Comparison of ENCODE assay signal across 11 mouse cellular contexts in genomic region chr17:28511616-28512541, GRCm38 (mm10). TPM values are rescaled to one million over a fixed set of nuclear protein-coding genes. Genes with fewer than 3 reads are reported as not detected.
DNase-seq lines count a peak whose midpoint lies in the region; ATAC-seq lines count a peak whose summit lies in the region.
"Had no signal": no experiment of that assay in that cellular context is flagged by ENCODE, and none has a peak within 500 bp of the region (broad histone marks: within the 10 kb centered on the region; RNA-seq: fewer than 3 reads in every experiment).

No protein-coding gene starts in this region.

- H3K9ac ChIP-seq in forebrain, embryonic 12.5 days = no peak overlapping the region
- no peak overlapping the region for H3K9ac ChIP-seq in forebrain, embryonic 16.5 days (replicated peaks; ENCODE audit: low read depth, low read length)
- no peak overlapping the region for H3K9ac ChIP-seq in limb, embryonic 12.5 days (replicated peaks)
- no peak overlapping the region for H3K9ac ChIP-seq in intestine, embryonic 15.5 days
- H3K9ac ChIP-seq: forebrain, embryonic 15.5 days had no signal

- no peak overlapping the region for H3K27ac ChIP-seq in forebrain, embryonic 12.5 days
- H3K27ac ChIP-seq in forebrain, embryonic 16.5 days (ENCODE audit: low read length) = no peak overlapping the region
- H3K27ac ChIP-seq in limb, embryonic 12.5 days = no peak overlapping the region
- no peak overlapping the region for H3K27ac ChIP-seq in limb, embryonic 10.5 days
- H3K27ac ChIP-seq in intestine, embryonic 15.5 days = peak overlapping the region; percentile 78
- H3K27ac ChIP-seq: forebrain, embryonic 15.5 days had no signal

- no peak overlapping the region for H3K4me3 ChIP-seq in forebrain, embryonic 12.5 days (replicated peaks)
- H3K4me3 ChIP-seq in forebrain, embryonic 16.5 days (replicated peaks; ENCODE audit: low read length) = no peak overlapping the region
- H3K4me3 ChIP-seq in limb, embryonic 12.5 days (replicated peaks) = no peak overlapping the region
- H3K4me3 ChIP-seq in limb, embryonic 10.5 days = no peak overlapping the region
- no peak overlapping the region for H3K4me3 ChIP-seq in intestine, embryonic 15.5 days (replicated peaks)
- H3K4me3 ChIP-seq: forebrain, embryonic 15.5 days had no signal

- 38% methylated on average over 9 of the region's 9 CpGs for WGBS in forebrain, embryonic 12.5 days
- 37% methylated on average over 9 of the region's 9 CpGs for WGBS in forebrain, embryonic 16.5 days
- WGBS in limb, embryonic 12.5 days = 35% methylated on average over 9 of the region's 9 CpGs
- WGBS in limb, embryonic 10.5 days = 33% methylated on average over 9 of the region's 9 CpGs
- WGBS in intestine, embryonic 15.5 days = 36% methylated on average over 9 of the region's 9 CpGs

- H3K36me3 ChIP-seq in forebrain, embryonic 12.5 days (replicated peaks) = no peaks in the 10 kb centered on the region
- no peaks in the 10 kb centered on the region for H3K36me3 ChIP-seq in forebrain, embryonic 16.5 days (ENCODE audit: control insufficient read depth, insufficient read depth)
- H3K36me3 ChIP-seq in limb, embryonic 12.5 days = no peaks in the 10 kb centered on the region
- no peaks in the 10 kb centered on the region for H3K36me3 ChIP-seq in limb, embryonic 10.5 days
- H3K36me3 ChIP-seq in intestine, embryonic 15.5 days = no peaks in the 10 kb centered on the region
- H3K36me3 ChIP-seq: forebrain, embryonic 15.5 days had no signal

- H3K4me2 ChIP-seq in forebrain, embryonic 12.5 days = peak overlapping the region; percentile 39; the same call in 1 of the 2 replicates
- H3K4me2 ChIP-seq in forebrain, embryonic 16.5 days (ENCODE audit: low read length) = no peak overlapping the region
- H3K4me2 ChIP-seq in limb, embryonic 12.5 days = peak overlapping the region; percentile 56; the same call in 1 of the 2 replicates
- 0 out of 2 replicates have a peak overlapping the region, but pooled peaks have one; percentile 1 for H3K4me2 ChIP-seq in intestine, embryonic 15.5 days (replicated peaks)
- H3K4me2 ChIP-seq: forebrain, embryonic 15.5 days had no signal

- no peak for DNase-seq in limb, embryonic 10.5 days (ENCODE audit: low spot score)
- DNase-seq in CD4-positive helper T cell, adult 2 months (ENCODE audit: low read depth, low spot score) = peak; percentile 38
- no peak for DNase-seq in urinary bladder, adult 2 months (ENCODE audit: low spot score)
- no peak for DNase-seq in natural killer cell, adult 2 months (ENCODE audit: low spot score in 2 of 2)
- DNase-seq: cerebellum, adult 9-10 months had no signal

- H3K27me3 ChIP-seq in forebrain, embryonic 12.5 days = peaks cover 39% of the 10 kb centered on the region
- peaks cover 3% of the 10 kb centered on the region; the same call in 1 of the 2 replicates for H3K27me3 ChIP-seq in forebrain, embryonic 16.5 days (replicated peaks; ENCODE audit: control insufficient read depth, insufficient read depth, low read length)
- H3K27me3 ChIP-seq in limb, embryonic 12.5 days = peaks cover 30% of the 10 kb centered on the region
- H3K27me3 ChIP-seq in limb, embryonic 10.5 days (ENCODE audit: low read depth, poor library complexity, severe bottlenecking) = peaks cover 49% of the 10 kb centered on the region
- no peaks in the 10 kb centered on the region for H3K27me3 ChIP-seq in intestine, embryonic 15.5 days (replicated peaks)

- H3K4me1 ChIP-seq in forebrain, embryonic 12.5 days = peaks cover 21% of the 10 kb centered on the region
- peaks cover 5% of the 10 kb centered on the region; the same call in 1 of the 2 replicates for H3K4me1 ChIP-seq in forebrain, embryonic 16.5 days (replicated peaks; ENCODE audit: control insufficient read depth, insufficient read depth, low read length)
- H3K4me1 ChIP-seq in limb, embryonic 12.5 days (replicated peaks) = peaks cover 30% of the 10 kb centered on the region
- H3K4me1 ChIP-seq in limb, embryonic 10.5 days = peaks cover 41% of the 10 kb centered on the region
- H3K4me1 ChIP-seq in intestine, embryonic 15.5 days (replicated peaks) = peaks cover 43% of the 10 kb centered on the region

- no peak for ATAC-seq in forebrain, embryonic 12.5 days (ENCODE audit: low FRiP score)
- ATAC-seq in forebrain, embryonic 16.5 days = no peak
- no peak for ATAC-seq in limb, embryonic 12.5 days (ENCODE audit: insufficient number of reproducible peaks, insufficient read depth, low FRiP score, low TSS enrichment, low read depth)
- ATAC-seq in intestine, embryonic 15.5 days = no peak
- ATAC-seq: forebrain, embryonic 15.5 days had no signal

- H3K9me3 ChIP-seq in forebrain, embryonic 12.5 days = no peaks in the 10 kb centered on the region
- no peaks in the 10 kb centered on the region for H3K9me3 ChIP-seq in forebrain, embryonic 16.5 days (ENCODE audit: control insufficient read depth, low read length)
- H3K9me3 ChIP-seq in limb, embryonic 12.5 days = no peaks in the 10 kb centered on the region
- H3K9me3 ChIP-seq in limb, embryonic 10.5 days (replicated peaks) = no peaks in the 10 kb centered on the region
- H3K9me3 ChIP-seq in intestine, embryonic 15.5 days = no peaks in the 10 kb centered on the region
- H3K9me3 ChIP-seq: forebrain, embryonic 15.5 days had no signal

RNA-seq across cellular contexts. Expression of gene Fkbp5, which starts 5.4 kb away (rescaled TPM):
- polyA plus RNA-seq in forebrain, embryonic 12.5 days (2016; fragmentation: Nextera tagmentation; extraction: Ambion mirVana) = 34.9 and 37.4 TPM in 2 replicates
- polyA plus RNA-seq in forebrain, embryonic 16.5 days (2015; fragmentation: Nextera tagmentation; extraction: Ambion mirVana) = 39.3 and 41.7 TPM in 2 replicates
- polyA plus RNA-seq in limb, embryonic 12.5 days (2016; fragmentation: Nextera tagmentation; extraction: Ambion mirVana) = 36.2 and 42.4 TPM in 2 replicates
- polyA plus RNA-seq in limb, embryonic 10.5 days (2016; fragmentation: Nextera tagmentation; extraction: Ambion mirVana) = 32.5 and 32.6 TPM in 2 replicates
- 25.9 and 26.6 TPM in 2 replicates for polyA plus RNA-seq in intestine, embryonic 15.5 days (2015; fragmentation: Nextera tagmentation; extraction: Ambion mirVana)
- polyA plus RNA-seq in urinary bladder, adult 2 months (2012; rRNA removed) = 13.5 and 22.6 TPM in 2 replicates

RNA-seq across cellular contexts. Expression of gene Armc12, which starts 18.7 kb away (rescaled TPM):
- not detected in 2 replicates for polyA plus RNA-seq in forebrain, embryonic 12.5 days (2016; fragmentation: Nextera tagmentation; extraction: Ambion mirVana)
- not detected in 2 replicates for polyA plus RNA-seq in forebrain, embryonic 16.5 days (2015; fragmentation: Nextera tagmentation; extraction: Ambion mirVana)
- polyA plus RNA-seq in limb, embryonic 12.5 days (2016; fragmentation: Nextera tagmentation; extraction: Ambion mirVana) = not detected in 2 replicates
- not detected in 2 replicates for polyA plus RNA-seq in limb, embryonic 10.5 days (2016; fragmentation: Nextera tagmentation; extraction: Ambion mirVana)
- not detected in 2 replicates for polyA plus RNA-seq in intestine, embryonic 15.5 days (2015; fragmentation: Nextera tagmentation; extraction: Ambion mirVana)
- polyA plus RNA-seq in urinary bladder, adult 2 months (2012; rRNA removed) = not detected in 2 replicates
- polyA plus RNA-seq: forebrain, embryonic 15.5 days; limb, embryonic 11.5 days had no signal

RNA-seq across cellular contexts. Expression of gene Clpsl2, which starts 37.3 kb away (rescaled TPM):
- polyA plus RNA-seq in forebrain, embryonic 12.5 days (2016; fragmentation: Nextera tagmentation; extraction: Ambion mirVana) = not detected in 2 replicates
- polyA plus RNA-seq in forebrain, embryonic 16.5 days (2015; fragmentation: Nextera tagmentation; extraction: Ambion mirVana) = not detected in 2 replicates
- polyA plus RNA-seq in limb, embryonic 12.5 days (2016; fragmentation: Nextera tagmentation; extraction: Ambion mirVana) = not detected in 2 replicates
- not detected in 2 replicates for polyA plus RNA-seq in limb, embryonic 10.5 days (2016; fragmentation: Nextera tagmentation; extraction: Ambion mirVana)
- not detected in 2 replicates for polyA plus RNA-seq in intestine, embryonic 15.5 days (2015; fragmentation: Nextera tagmentation; extraction: Ambion mirVana)
- polyA plus RNA-seq in urinary bladder, adult 2 months (2012; rRNA removed) = not detected in 2 replicates
- polyA plus RNA-seq: forebrain, embryonic 15.5 days; limb, embryonic 11.5 days had no signal

RNA-seq across cellular contexts. Expression of gene Clps, which starts 48.7 kb away (rescaled TPM):
- not detected in 2 replicates for polyA plus RNA-seq in forebrain, embryonic 12.5 days (2016; fragmentation: Nextera tagmentation; extraction: Ambion mirVana)
- polyA plus RNA-seq in forebrain, embryonic 16.5 days (2015; fragmentation: Nextera tagmentation; extraction: Ambion mirVana) = not detected in 2 replicates
- polyA plus RNA-seq in limb, embryonic 12.5 days (2016; fragmentation: Nextera tagmentation; extraction: Ambion mirVana) = not detected in 2 replicates
- not detected in 2 replicates for polyA plus RNA-seq in limb, embryonic 10.5 days (2016; fragmentation: Nextera tagmentation; extraction: Ambion mirVana)
- polyA plus RNA-seq in intestine, embryonic 15.5 days (2015; fragmentation: Nextera tagmentation; extraction: Ambion mirVana) = 958 and 2,971 TPM in 2 replicates
- 0.32 and 0.46 TPM in 2 replicates for polyA plus RNA-seq in urinary bladder, adult 2 months (2012; rRNA removed)
- polyA plus RNA-seq: forebrain, embryonic 15.5 days; limb, embryonic 11.5 days had no signal
